Mouse (Mus musculus): ENCODE measurements around the gene Cux1.

The Cux1 gene

DNA sequence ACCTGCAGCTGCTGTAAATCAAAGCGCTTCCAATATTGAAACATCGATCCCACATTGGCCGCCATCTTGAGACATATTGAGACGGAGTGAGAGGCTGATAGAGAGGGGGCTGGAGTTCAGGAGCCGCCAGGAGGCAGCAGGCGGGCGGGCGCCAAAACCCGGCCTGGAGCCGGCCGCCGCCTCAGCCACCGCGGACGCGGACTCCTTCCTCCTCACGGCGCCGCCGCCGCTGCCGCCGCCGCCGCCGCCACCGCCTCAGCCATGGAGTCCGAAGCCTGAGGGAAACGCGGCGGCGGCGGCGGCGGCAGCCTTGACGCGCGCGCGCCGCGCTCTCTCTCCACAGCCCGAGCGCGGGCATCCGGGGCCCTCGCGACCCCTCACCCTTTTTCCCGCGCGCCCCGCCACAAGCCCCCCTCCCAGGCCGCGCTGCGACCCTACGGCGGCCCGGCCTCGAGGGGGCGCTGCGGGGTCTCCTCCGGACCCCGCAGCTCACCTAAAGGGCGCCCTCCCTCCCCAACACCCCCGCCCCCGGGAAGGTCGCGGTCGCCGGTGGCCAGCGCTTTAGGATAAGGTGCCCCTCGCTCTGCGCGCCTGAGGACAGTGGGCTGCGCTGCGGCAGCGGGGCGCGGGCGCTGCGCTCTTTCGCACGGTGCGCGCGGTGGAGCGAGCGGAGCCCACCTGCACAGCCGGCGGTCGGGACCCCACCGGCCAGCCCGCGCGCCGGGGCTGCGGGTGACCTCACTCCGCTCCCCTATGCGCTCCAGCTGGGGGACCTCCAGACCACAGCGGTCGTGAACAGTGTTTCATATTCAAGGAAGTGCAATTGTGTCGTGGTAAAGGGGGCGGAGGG lies at the start of gene Cux1:
Gene Cux1, minus strand, starts transcription at position 315 of the 850 bp plus-strand sequence.
- peak; percentile 73 to 81 for DNase-seq (ENCODE audit: low spot score in 2 of 2)

DNA sequence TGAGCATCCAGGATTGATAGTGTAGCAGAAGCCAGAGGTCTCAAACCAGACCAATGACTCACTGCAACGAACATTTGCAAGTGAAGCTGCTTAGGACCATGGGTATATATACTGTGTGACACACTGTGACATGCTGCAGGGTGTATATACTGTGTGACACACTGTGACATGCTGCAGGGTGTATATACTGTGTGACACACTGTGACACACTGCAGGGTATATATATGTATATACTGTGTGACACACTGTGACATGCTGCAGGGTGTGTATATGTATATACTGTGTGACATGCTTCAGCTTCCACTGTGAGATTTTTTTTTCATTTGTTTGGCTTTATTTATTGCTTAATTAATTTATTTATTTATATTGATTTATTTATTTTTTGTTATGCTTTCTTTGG lies 45.1 kb upstream of the Cux1 start:
- no peak for DNase-seq (ENCODE audit: low spot score in 2 of 2)

DNA sequence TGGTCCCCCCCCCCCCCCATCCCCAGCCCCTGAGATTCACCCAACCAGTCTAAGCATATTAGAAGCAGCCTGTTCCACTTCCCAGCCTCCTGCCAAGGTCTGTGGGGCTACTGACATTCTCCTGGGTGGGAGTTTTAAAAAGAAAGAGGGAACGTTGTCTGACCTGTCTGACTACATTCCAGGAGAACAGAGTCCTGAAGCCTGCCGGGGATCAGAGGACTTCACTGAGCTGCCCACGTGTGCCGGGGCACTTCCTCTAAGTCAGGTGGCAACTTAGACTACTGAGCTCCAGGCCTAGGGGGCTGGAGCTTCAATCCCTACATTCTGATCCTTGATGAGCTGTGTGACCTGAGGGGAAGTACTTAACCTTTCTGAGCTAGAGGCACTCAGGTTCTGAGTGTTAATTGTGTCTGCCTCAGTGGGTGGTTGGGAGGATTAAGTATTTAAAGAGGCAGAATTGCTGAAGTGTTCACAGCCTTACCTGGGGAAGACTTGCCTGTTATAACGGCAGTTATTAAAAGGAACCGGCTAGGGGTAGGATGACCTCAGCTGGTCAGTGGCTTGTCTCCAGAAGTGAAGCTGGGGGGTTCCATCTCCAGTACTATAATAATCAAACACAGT lies 41.6 kb upstream of the Cux1 start:
- no peak for DNase-seq (ENCODE audit: low spot score in 2 of 2)

DNA sequence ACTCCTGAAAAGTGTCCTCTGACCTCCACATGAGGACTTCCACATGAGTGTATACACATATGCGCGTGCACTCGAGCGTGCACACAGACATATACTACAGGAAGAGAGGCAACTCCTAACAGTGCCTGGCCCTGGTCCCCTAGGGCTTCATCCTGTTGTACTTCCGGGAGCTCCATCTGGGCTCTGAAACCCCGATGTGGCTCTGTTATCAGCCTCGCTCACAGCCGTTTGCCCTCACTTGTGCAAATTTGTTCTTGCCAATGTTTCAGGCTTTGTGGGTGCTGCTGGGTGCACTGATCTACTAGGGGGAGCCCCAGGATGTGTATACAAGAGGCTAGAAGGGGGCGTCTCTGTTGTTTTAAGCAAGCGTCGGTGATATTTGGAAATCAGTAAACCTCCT lies 37.9 kb upstream of the Cux1 start:
- DNase-seq (ENCODE audit: low spot score in 2 of 2), result no peak

DNA sequence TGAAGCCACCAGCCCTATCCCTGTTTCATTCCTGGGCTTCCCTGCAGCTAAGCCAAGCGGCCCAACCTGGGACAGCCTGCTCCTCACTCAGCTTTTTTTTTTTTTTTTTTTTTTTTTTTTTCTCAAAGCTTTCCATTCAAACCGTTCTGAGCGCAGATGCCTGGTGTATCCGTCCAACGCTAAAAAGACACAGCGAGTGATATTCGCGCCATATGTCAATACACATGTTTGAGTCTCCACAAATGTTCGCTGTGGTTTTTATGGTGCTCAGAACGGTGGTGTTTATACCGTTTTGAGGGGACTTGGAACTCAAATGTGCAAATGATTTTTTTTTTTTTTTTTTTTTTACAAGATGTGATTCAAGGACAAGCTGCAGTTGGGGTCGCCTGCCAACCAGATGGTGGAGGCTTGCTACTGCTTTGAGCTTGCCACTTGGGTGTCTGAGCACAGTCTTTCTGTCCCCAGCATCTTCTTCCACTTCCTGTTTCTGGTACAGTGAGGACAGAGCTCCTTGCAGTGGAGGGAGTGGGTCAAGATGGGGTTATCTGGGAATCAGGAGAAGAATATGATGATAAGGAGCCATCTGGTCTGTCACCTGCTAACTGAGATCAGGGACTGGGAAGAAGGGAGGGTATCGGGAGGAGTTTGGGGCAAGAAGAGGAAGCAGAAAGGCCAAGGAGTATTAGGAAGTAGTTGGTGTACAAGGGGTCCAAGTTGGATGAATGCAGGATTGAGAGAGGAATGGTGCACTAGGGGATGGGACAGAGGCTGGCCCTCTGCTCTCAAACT lies 36.1 kb upstream of the Cux1 start:
- no peak for DNase-seq (ENCODE audit: low spot score in 2 of 2)

DNA sequence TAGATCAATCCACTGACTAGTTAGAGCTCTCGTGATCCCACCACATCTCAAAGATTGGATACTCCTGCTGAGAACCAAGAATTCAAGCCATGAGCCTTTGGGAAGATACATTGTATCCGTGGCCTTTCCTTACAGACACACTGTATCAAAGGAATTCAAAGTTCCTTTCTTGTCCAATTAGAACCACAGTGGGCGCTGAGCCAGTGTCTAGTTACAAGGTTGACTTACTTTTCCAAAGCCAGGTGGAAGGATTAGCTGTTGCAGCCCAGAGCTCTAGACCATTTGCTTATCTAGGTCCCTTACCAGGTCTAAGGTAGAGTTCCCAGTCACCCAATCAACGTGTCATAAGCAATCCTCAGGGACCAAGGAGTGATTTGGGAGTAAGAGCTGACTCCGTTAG lies 33.2 kb upstream of the Cux1 start:
- DNase-seq (ENCODE audit: low spot score in 2 of 2), result no peak

DNA sequence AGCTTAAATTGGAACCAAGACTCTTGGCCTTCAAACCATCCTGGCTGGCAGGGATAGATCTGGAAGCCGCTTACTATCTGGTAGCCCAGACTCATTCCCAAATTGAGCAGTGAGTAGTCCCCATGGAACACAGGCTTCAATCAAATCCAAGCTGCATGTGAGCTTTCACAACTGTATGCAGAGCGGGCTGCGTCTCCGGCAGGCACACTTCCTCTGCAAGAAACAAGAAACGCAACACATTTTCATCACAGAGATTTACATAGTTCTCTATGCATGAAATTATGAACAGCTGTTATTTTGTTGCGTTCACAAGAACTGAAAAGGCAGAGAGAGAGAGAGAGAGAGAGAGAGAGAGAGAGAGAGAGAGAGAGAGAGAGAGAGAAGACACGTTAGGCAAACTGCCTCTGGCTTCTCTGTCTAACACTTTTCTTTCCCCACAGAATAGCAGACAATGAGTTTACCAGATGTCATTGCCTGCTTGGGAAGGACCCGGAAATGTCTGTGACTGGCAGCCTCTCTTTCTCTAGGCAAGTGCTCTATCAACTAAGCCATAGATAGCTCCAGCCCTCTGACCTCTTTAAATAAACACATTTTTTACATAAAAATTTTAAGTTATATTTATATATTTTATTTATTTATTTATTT lies 27.7 kb upstream of the Cux1 start:
- no peak for DNase-seq (ENCODE audit: low spot score in 2 of 2)

DNA sequence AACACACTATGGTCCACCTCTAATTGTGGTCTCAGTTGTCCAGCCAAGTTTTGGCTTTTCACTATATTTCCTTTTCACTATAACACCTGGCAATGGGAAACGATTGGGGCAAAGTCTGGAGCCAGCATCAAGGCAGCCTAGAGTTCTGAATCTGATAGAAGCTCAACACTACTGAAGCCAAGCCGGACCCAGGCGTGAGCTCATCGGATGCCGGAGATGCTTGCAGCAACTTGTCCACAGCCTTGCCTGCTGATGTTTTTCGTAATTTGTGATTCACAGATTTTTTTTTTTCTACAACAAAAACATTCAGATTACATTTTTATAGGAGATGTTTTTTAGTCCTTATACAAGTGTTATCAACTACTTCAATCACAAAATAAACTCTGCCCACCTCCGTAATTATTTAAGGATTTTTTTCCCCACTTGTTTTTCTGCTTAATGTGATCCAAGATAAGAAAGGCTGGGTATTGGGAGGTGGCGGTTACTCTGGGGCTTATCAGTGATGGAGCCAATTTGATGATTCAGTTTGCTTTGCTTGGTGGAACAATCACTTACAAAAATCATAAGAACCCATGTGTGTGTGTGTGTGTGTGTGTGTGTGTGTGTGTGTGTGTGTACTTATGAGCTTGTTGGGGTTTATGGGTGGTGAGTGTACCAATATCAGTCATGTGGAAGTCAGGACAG lies 24.7 kb upstream of the Cux1 start:
- no peak for DNase-seq (ENCODE audit: low spot score in 2 of 2)

DNA sequence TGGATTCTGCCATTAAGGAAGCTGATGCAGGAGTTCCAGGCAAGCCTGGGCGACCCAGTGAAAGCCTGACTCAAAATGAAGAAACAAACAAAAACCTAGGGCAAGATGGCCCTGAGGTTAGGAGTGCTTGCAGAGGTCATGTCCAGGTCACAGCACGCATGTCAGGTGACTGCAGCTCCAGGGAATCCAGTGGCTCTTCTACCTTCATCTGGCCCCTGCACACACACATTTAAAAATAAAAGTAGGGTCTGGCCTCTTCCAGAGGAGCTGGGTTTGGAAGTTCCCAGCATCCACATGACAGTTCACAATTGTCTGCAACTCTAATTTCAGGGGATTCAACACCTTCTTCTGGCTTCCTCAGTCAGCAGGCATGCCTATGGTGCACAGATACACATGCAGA lies 21.7 kb upstream of the Cux1 start:
- no peak for DNase-seq (ENCODE audit: low spot score in 2 of 2)

DNA sequence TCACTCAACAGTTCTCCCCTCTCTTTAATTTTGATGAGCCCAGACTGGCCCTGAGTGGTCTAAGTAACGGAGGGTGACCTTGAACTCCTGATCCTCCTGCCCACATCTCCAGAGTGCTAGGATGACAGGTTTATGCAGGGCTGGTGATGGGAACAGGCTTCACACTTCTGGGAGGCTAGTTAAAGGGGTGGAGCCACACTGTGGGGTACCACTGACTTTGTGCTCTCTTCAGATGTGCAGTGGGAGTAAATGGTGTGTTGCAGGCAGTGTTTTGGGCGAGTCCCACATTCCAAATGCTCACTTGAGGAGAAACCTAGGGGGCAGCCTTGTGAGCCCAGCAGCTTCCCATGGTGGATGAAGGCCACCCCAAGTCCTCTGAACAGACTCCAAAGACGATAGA lies 21.2 kb upstream of the Cux1 start:
- no peak for DNase-seq (ENCODE audit: low spot score in 2 of 2)

DNA sequence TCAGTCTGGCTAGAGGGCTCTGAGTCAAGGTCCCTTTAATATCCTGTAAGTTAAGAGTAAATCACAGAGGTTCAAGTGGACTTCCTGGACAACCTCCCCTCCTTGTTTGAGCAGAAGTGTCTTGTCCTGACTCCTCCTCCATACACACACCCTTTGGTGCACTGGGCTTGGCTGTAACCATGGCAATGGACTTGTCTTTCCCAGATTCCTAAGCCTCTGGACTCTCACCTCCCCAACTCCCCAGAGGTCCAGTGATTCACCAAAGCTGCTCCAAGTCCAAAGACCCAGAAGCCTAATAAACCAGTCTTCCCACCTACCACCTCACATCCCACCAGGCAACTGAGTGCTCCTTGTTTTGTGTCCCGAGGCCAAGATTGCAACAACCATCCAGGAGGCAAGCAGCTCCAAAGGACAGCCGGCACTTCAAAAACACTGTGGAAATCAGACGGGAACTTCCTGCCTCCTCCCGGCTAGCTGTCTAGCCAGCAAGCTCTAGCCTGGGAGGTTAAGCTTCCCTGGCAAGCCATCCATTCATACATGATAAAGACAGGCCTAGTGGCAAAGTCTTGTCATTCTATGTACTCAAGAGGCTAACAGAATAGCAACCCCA lies 17.5 kb upstream of the Cux1 start:
- no peak for DNase-seq (ENCODE audit: low spot score in 2 of 2)

DNA sequence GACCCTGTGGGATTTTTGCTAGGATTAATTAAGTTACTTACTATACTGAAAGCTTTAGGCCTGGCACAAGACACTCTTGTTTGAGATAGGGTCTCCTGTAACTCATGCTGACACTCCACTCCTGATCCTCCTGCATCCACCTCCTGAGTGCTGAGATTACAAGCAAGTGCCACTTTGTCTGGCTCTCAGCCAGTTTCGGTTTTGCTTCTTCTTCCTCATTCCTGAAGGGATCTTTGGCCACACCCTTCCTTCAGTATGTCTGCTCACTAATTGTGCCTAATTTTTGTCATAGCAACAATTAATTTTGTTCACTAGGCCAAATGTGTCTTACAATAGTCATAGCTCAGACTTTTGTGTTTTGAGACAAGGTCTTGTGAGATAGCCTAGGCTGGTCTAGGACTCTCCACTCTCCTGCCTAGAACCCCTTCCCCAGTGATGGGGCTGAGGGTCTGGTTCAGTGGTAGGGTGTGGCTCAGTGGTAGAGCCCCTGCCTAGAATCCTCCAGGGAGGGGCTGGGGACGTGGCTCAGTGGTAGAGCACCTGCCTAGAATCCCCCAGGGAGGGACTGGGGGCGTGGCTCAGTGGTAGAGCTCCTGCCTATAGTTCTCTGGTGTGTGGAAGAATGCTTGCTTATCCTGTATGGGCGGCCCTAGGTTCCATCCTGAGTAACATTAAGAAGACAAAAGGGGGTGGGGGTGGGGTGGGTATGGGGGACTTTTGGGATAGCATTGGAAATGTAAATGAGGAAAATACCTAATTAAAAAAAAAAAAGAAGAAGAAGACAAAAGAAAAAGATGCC lies 16.6 kb upstream of the Cux1 start:
- DNase-seq (ENCODE audit: low spot score in 2 of 2), result peak in 1 of 2 experiments; percentile 42

DNA sequence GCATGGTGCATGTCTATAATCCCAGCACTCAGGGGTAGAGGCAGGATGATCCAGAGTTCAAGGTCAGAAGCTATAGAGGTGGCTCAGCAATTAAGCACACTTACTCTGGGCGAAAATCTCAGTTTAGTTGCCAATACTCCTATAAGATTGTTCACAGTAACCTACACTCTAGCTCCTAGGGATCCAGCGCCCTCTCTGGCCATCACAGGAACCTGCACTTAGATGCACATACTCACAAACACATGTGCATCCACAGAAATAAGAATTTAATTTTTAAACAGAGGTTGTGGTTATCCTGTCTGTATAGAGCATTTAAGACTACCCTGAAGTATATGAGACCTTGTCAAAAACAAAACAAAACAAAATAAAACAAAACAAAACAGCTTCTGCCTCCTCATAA lies 16.0 kb upstream of the Cux1 start:
- DNase-seq (ENCODE audit: low spot score in 2 of 2), result no peak

DNA sequence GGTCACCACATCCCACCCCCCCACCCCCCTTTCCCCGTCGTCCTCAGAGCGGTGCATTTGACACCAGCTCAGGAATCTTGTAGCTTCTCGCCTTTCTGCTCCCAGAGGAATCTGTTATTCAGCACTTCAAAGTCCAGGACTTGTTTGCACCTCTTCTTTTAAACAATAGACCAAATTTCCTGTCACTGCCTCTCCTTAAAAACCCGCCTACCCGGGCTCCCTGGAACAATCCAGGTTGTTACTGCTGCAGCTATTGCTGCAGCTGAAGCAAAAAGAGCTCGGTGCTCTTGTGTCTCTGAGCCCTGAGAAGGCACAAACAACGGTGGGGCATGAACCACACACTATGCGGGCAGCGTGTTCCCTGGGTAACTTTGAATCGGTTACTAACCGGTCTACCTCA lies 14.9 kb upstream of the Cux1 start:
- DNase-seq (ENCODE audit: low spot score in 2 of 2), result no peak

DNA sequence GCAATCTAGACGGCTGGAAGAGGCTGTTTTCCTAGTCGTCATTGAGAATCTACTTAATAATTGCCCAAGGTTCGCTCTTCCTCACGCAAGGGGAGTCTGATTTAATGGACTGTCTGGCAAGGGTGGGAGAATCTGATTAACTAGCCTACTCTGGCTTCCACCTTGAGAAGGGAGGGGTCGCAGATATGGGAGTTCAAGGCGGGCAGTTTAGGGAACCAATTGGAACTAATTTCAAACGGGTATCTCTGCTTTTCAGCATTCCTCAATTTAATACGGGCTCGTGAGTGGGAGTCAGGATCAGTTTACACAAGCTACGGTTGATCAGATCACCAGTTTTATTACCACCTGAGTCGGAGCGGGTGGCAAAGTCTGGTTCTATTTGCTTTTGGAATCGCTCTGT lies 14.3 kb upstream of the Cux1 start:
- DNase-seq (ENCODE audit: low spot score in 2 of 2), result no peak

DNA sequence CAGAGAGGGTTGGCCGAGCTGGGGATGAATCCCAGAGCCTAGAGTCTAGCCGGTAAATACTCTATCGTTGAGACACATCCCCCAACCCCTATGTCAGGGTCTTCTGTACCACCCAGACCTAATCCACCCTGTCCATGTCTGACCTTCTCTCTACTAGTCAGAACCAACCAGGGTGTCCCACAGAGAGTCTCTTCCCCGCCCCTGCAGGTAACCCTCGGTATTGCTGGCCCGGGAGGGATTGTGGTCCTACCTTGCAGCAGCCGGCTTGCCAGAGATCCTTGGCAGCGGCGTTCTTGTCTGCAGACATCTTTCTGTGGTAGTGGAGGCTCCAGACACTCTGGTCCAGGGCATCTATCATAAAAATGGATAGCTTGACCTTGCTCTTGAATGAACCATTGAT lies 13.9 kb upstream of the Cux1 start:
- peak; percentile 57 to 68 for DNase-seq (ENCODE audit: low spot score in 2 of 2)

DNA sequence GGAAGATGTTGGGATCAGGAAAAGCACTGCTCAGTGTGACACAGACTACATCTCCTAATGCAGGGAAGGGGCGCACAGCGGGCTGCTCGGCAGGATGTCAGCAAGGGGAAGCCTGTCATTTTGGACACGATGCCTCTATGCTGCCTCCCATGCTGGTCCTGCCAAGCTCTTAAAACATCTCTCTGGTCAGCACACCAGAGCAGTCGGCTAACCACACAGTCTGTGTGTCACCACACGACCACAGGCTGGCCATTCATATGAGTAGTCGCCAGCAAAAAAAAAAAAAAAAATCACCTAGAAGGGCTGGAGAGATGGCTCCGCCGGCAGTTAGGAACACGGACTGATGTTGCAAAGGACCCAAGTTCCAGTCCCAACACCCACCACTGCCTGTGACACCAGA lies 10.9 kb upstream of the Cux1 start:
- no peak for DNase-seq (ENCODE audit: low spot score in 2 of 2)

DNA sequence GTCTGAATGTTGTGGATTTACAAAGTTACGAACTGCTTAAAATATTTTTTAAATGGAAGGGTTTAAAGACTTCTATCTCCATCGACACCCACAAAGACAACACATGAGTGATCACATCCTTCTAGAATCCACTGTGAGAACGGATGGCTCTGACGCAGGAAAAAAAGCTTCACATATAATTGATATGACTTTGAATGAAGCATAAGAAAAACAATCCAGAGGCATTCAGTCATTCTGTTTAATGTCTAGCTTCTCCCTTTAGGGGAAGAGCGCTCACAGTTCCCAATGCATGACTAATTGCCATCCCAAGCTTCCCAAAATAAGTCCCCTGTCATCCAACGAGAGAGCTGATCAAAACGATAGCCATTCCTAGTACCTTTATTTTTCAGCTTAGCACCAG lies 2.9 kb upstream of the Cux1 start:
- no peak for DNase-seq (ENCODE audit: low spot score in 2 of 2)

DNA sequence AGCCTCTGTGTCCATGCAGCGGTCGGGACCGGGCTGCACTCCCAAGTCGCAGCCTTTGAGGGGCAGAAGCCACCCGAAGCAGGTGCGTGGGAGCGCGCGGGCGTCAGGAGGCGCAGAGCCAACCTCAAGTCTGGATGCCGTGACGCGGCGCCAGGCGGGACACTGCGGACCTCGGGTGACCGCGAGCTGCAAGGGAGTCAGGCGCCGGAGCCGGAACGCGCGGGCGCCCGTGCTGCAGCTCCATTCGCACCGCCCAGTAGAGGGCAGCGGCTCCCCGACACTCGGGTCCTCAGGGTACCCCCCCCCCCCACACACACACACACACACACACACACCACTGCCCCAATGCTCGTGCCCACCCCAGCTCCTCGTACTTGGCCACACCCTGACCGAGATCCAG lies 1.5 kb upstream of the Cux1 start:
- peak; percentile 67 to 73 for DNase-seq (ENCODE audit: low spot score in 2 of 2)

DNA sequence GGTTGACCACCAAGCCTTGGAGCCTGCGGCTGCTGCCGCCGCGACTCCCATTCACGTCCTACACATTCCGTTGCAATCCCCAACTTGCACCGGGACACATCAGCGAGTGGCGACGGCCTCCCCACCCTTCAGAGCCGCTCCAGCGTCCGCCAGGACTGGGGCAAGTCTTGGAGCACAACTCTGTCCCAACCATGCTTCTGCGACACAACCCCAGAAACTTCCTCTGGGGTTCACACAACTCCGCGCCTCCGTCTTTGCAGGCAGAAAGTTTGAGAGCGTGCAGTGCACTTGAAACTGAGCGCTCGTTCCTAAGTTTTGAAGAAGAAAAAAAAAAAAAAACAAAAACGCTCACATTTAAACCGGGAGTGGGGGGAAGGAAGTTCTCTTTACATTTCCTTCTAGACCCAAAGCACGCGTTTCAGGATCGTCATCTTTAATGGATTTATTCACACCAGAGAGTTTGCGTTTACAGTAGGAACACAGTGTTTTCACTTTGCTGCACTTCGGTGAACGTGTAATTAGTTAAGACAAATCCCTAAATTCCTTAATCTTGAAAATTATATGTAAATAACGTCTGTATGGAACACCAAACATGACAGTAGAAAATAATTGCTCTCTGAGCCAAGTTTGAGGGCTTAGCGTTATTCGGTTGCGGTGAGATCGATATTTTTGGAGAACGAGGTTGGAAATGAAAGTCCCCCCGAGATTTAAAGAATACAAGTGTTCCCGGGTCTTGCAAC lies 906 bp upstream of the Cux1 start:
- peak in 1 of 2 experiments; percentile 26 for DNase-seq (ENCODE audit: low spot score in 2 of 2)
